Mouse (Mus musculus): ENCODE results near the gene Gdf5.

Gdf5 gene

GRCm38 (mm10) chr2:155945124-155945523 is at the start of gene Gdf5:
TSS of gene Gdf5 (minus strand) at chr2:155945367.
- peak; percentile 31 for DNase-seq (ENCODE audit: low read depth, low spot score)

- peak; percentile 9 for DNase-seq (ENCODE audit: low read depth, low spot score)
Measured at GRCm38 (mm10) chr2:155991863-155992321, 46.7 kb upstream of the Gdf5 start.

- DNase-seq (ENCODE audit: low read depth, low spot score), result no peak
Measured at GRCm38 (mm10) chr2:155991151-155991550, 46.0 kb upstream of the Gdf5 start.

GRCm38 (mm10) chr2:155989085-155989484 is 43.9 kb upstream of the Gdf5 start:
- DNase-seq (ENCODE audit: low read depth, low spot score), result no peak

GRCm38 (mm10) chr2:155987131-155987530 is 42.0 kb upstream of the Gdf5 start:
- no peak for DNase-seq (ENCODE audit: low read depth, low spot score)

- DNase-seq (ENCODE audit: low read depth, low spot score), result no peak
Measured at GRCm38 (mm10) chr2:155985776-155986175, 40.6 kb upstream of the Gdf5 start.

GRCm38 (mm10) chr2:155979328-155979991 is 34.3 kb upstream of the Gdf5 start:
- no peak for DNase-seq (ENCODE audit: low read depth, low spot score)

- peak; percentile 63 for DNase-seq (ENCODE audit: low read depth, low spot score)
Measured at GRCm38 (mm10) chr2:155974087-155974731, 29.0 kb upstream of the Gdf5 start.

- DNase-seq (ENCODE audit: low read depth, low spot score), result no peak
Measured at GRCm38 (mm10) chr2:155973348-155973747, 28.2 kb upstream of the Gdf5 start.

GRCm38 (mm10) chr2:155962991-155963390 is 17.8 kb upstream of the Gdf5 start:
- no peak for DNase-seq (ENCODE audit: low read depth, low spot score)

GRCm38 (mm10) chr2:155961862-155962261 is 16.7 kb upstream of the Gdf5 start:
- DNase-seq (ENCODE audit: low read depth, low spot score), result no peak

GRCm38 (mm10) chr2:155959981-155960380 is 14.8 kb upstream of the Gdf5 start:
- no peak for DNase-seq (ENCODE audit: low read depth, low spot score)

GRCm38 (mm10) chr2:155956134-155957059 is 11.2 kb upstream of the Gdf5 start, which contains the start of gene Cep250:
TSS of gene Cep250 (plus strand) at chr2:155956458.
- DNase-seq (ENCODE audit: low read depth, low spot score), result peak; percentile 95

- DNase-seq (ENCODE audit: low read depth, low spot score), result peak; percentile 72
Measured at GRCm38 (mm10) chr2:155952006-155952405, 6.8 kb upstream of the Gdf5 start.

GRCm38 (mm10) chr2:155949362-155949761 is 4.2 kb upstream of the Gdf5 start:
- no peak for DNase-seq (ENCODE audit: low read depth, low spot score)

GRCm38 (mm10) chr2:155947390-155948002 is 2.3 kb upstream of the Gdf5 start:
- DNase-seq (ENCODE audit: low read depth, low spot score), result no peak

- peak; percentile 86 for DNase-seq (ENCODE audit: low read depth, low spot score)
Measured at GRCm38 (mm10) chr2:155946499-155946898, 1.3 kb upstream of the Gdf5 start.

GRCm38 (mm10) chr2:155946069-155946468 is 902 bp upstream of the Gdf5 start:
- DNase-seq (ENCODE audit: low read depth, low spot score), result peak; percentile 71

- DNase-seq (ENCODE audit: low read depth, low spot score), result no peak
Measured at GRCm38 (mm10) chr2:155945580-155945979, 413 bp upstream of the Gdf5 start.

GRCm38 (mm10) chr2:155944685-155945084 is 482 bp downstream of the Gdf5 start:
- DNase-seq (ENCODE audit: low read depth, low spot score), result no peak

- peak; percentile 52 for DNase-seq (ENCODE audit: low read depth, low spot score)
Measured at GRCm38 (mm10) chr2:155943463-155943862, 1.7 kb downstream of the Gdf5 start.
